Mouse (Mus musculus): ENCODE measurements around the gene Ucp2.

GRCm38 (mm10) chr7:100508670-100509069 is 15.5 kb downstream of the Ucp2 start:
- TF ChIP-seq CTCF (IDR thresholded peaks at IDR 0.05; ENCODE audit: low read depth, low read length) (no peak), POLR2AphosphoS5 (IDR thresholded peaks at IDR 0.05; ENCODE audit: insufficient replicate concordance, low read depth, low read length) (no peak), GATA1 (IDR thresholded peaks at IDR 0.05; ENCODE audit: borderline replicate concordance, low read length) (no peak)
